Mouse (Mus musculus) bone marrow, adult 2 months (tissue): Measurements from ENCODE around the gene Exoc4.

Source experiments
- CTCF ChIP-seq: fragments of 200-500 bp; IDR thresholded peaks from 2 replicates; pipeline ENCODE4 v1.5.1; 2011; ENCODE audit warnings: low read length, control low read depth; ENCODE audit not compliant: control insufficient read depth, insufficient read depth
- POLR2A ChIP-seq: fragments of 200-500 bp; IDR thresholded peaks from 2 replicates; pipeline ENCODE4 v1.6.1; 2011; ENCODE audit warnings: low read depth, mild to moderate bottlenecking, control low read depth, low read length, borderline replicate concordance; ENCODE audit not compliant: control insufficient read depth

- TF ChIP-seq POLR2A (no peak), CTCF (no peak)
Measured at GRCm38 (mm10) chr6:33866901-33867580, 618.2 kb downstream of the Exoc4 start.
